In the genomic region with DNA sequence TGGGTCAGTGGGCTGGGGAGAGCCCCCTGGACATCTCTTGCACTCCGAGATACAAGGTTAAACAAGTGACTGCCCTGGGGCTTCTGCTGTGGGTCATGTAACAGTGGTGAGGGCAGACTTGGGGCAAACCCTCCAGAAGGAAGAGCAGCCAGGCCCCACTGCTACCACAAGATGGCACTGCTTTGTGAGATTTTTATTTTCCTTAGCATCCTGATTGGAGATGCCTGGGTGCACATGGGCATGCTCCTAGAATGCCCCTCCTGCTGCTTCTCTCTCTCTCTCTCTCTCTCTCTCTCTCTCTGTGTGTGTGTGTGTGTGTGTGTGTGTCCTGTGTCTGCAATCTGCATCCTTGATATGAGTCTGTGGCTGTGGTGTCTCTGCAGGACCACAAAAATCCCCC, we compare ENCODE assay signal across 9 mouse cellular contexts. TPM values are rescaled to one million over a fixed set of nuclear protein-coding genes. Genes with fewer than 3 reads are reported as not detected.
DNase-seq lines count a peak whose midpoint lies in the region; ATAC-seq and TF ChIP-seq lines count a peak whose summit lies in the region.
"Had no signal": no experiment of that assay in that cellular context is flagged by ENCODE, and none has a peak within 500 bp of the region (broad histone marks: within the 10 kb centered on the region; RNA-seq: fewer than 3 reads in every experiment).

No protein-coding gene starts in this region.

- no peaks in the 10 kb centered on the region for H3K36me3 ChIP-seq in heart, postnatal 0 days (replicated peaks; ENCODE audit: control insufficient read depth, insufficient read depth, low read length)
- H3K36me3 ChIP-seq in heart, embryonic 12.5 days, result no peaks in the 10 kb centered on the region
- H3K36me3 ChIP-seq in MEL (ENCODE audit: control insufficient read depth in 1 of 2, insufficient read depth in 2 of 2, low read length in 2 of 2), result no peaks in the 10 kb centered on the region
- no peaks in the 10 kb centered on the region for H3K36me3 ChIP-seq in forebrain, embryonic 11.5 days (ENCODE audit: control insufficient read depth, insufficient read depth, low read length)

- peak; percentile 31 for DNase-seq in heart, postnatal 0 days (ENCODE audit: low spot score)
- DNase-seq in MEL (ENCODE audit: low read depth, low spot score), result no peak
- DNase-seq in forebrain, embryonic 11.5 days (ENCODE audit: low spot score), result no peak
- peak; percentile 52 to 61 for DNase-seq in kidney, postnatal 4 days
- DNase-seq in neural tube, embryonic 10.5 days (ENCODE audit: extremely low spot score, low spot score), result peak; percentile 47
- no peak for DNase-seq in gastrocnemius, adult 18-20 months (ENCODE audit: low spot score)

- no peak for ATAC-seq in heart, postnatal 0 days (ENCODE audit: insufficient read depth, low read depth)
- ATAC-seq in heart, embryonic 12.5 days (ENCODE audit: insufficient number of reproducible peaks, low FRiP score), result no peak
- ATAC-seq in forebrain, embryonic 11.5 days (replicated peaks; ENCODE audit: low FRiP score), result peak; percentile 43; the same call in 1 of the 2 replicates
- ATAC-seq in activated CD4-positive, CD25-positive, alpha-beta regulatory T cell, adult 4 months, result no peak

- H3K27ac ChIP-seq in heart, postnatal 0 days (ENCODE audit: low read depth), result no peak overlapping the region
- H3K27ac ChIP-seq in heart, embryonic 12.5 days (ENCODE audit: poor library complexity, severe bottlenecking), result no peak overlapping the region
- H3K27ac ChIP-seq in MEL (ENCODE audit: control insufficient read depth, low read depth, low read length), result no peak overlapping the region
- H3K27ac ChIP-seq in forebrain, embryonic 11.5 days (ENCODE audit: low read depth, low read length), result no peak overlapping the region

- no peaks in the 10 kb centered on the region for H3K79me2 ChIP-seq in MEL (ENCODE audit: control insufficient read depth, insufficient read depth, low read length, poor library complexity)

- TF ChIP-seq CTCF in heart, postnatal 0 days (IDR thresholded peaks at IDR 0.05; ENCODE audit: low read depth), result peak; percentile 61
- peak in 1 of 3 experiments; percentile 37; a peak in 2 of 6 replicates for TF ChIP-seq CTCF in MEL (IDR thresholded peaks at IDR 0.05 in 2 of 3, conservative IDR thresholded peaks at IDR 0.05 in 1 of 3; ENCODE audit: control insufficient read depth in 1 of 3, insufficient read depth in 1 of 3, low read depth in 2 of 3, low read length in 3 of 3, poor library complexity in 1 of 3, severe bottlenecking in 1 of 3)

- no peak overlapping the region for H3K9ac ChIP-seq in heart, postnatal 0 days (replicated peaks; ENCODE audit: low read depth, low read length)
- H3K9ac ChIP-seq in heart, embryonic 12.5 days, result no peak overlapping the region
- no peak overlapping the region for H3K9ac ChIP-seq in MEL (ENCODE audit: control insufficient read depth, low read depth, low read length, poor library complexity, severe bottlenecking)
- no peak overlapping the region for H3K9ac ChIP-seq in forebrain, embryonic 11.5 days (ENCODE audit: low read length)

- H3K9me3 ChIP-seq in heart, postnatal 0 days (replicated peaks; ENCODE audit: control insufficient read depth, low read length), result no peaks in the 10 kb centered on the region
- no peaks in the 10 kb centered on the region for H3K9me3 ChIP-seq in heart, embryonic 12.5 days (replicated peaks)
- no peaks in the 10 kb centered on the region for H3K9me3 ChIP-seq in MEL (replicated peaks; ENCODE audit: insufficient read depth, low read length)
- no peaks in the 10 kb centered on the region for H3K9me3 ChIP-seq in forebrain, embryonic 11.5 days (ENCODE audit: control insufficient read depth, low read length)

- H3K4me1 ChIP-seq in heart, postnatal 0 days (ENCODE audit: control insufficient read depth, insufficient read depth), result no peaks in the 10 kb centered on the region
- H3K4me1 ChIP-seq in heart, embryonic 12.5 days (replicated peaks), result peaks cover 8% of the 10 kb centered on the region
- no peaks in the 10 kb centered on the region for H3K4me1 ChIP-seq in MEL (ENCODE audit: control insufficient read depth in 1 of 2, insufficient read depth in 2 of 2, low read length in 2 of 2)
- peaks cover 2% of the 10 kb centered on the region; the same call in 1 of the 2 replicates for H3K4me1 ChIP-seq in forebrain, embryonic 11.5 days (replicated peaks; ENCODE audit: control insufficient read depth, insufficient read depth, low read length)

- WGBS in heart, postnatal 0 days, result 42% methylated on average over 1 of the region's 1 CpGs
- 49% methylated on average over 1 of the region's 1 CpGs for WGBS in heart, embryonic 12.5 days
- 23% methylated on average over 1 of the region's 1 CpGs for WGBS in forebrain, embryonic 11.5 days

- TF ChIP-seq RAD21 in MEL (IDR thresholded peaks at IDR 0.05; ENCODE audit: low read depth, low read length), result no peak; the same call in 1 of the 2 replicates

- H3K4me2 ChIP-seq in heart, postnatal 0 days (ENCODE audit: low read depth, low read length), result no peak overlapping the region
- no peak overlapping the region for H3K4me2 ChIP-seq in heart, embryonic 12.5 days
- no peak overlapping the region for H3K4me2 ChIP-seq in forebrain, embryonic 11.5 days (ENCODE audit: low read depth, low read length, severe bottlenecking)

- TF ChIP-seq EP300 in heart, postnatal 0 days (IDR thresholded peaks at IDR 0.05; ENCODE audit: low read depth), result no peak
- TF ChIP-seq EP300 in MEL (IDR thresholded peaks at IDR 0.05; ENCODE audit: low read depth in 1 of 2, low read length in 2 of 2), result no peak

- no peak for TF ChIP-seq POLR2A in MEL (IDR thresholded peaks at IDR 0.05; ENCODE audit: control insufficient read depth in 1 of 2, insufficient read depth in 1 of 2, low read depth in 1 of 2, low read length in 2 of 2, poor library complexity in 1 of 2)

- H3K27me3 ChIP-seq in heart, postnatal 0 days (ENCODE audit: control insufficient read depth, insufficient read depth, low read length), result peaks cover 16% of the 10 kb centered on the region; the same call in 1 of the 2 replicates
- peaks cover 95% of the 10 kb centered on the region for H3K27me3 ChIP-seq in heart, embryonic 12.5 days (replicated peaks)
- no peaks in the 10 kb centered on the region for H3K27me3 ChIP-seq in MEL (ENCODE audit: control insufficient read depth in 1 of 2, insufficient read depth in 2 of 2, low read length in 2 of 2)
- no peaks in the 10 kb centered on the region; the same call in 1 of the 2 replicates for H3K27me3 ChIP-seq in forebrain, embryonic 11.5 days (ENCODE audit: control insufficient read depth, insufficient read depth, low read length)

- H3K4me3 ChIP-seq in heart, postnatal 0 days (ENCODE audit: low read depth, low read length), result no peak overlapping the region
- no peak overlapping the region for H3K4me3 ChIP-seq in heart, embryonic 12.5 days
- H3K4me3 ChIP-seq in MEL (ENCODE audit: control insufficient read depth in 1 of 2, insufficient read depth in 1 of 2, low read depth in 2 of 2, low read length in 2 of 2), result no peak overlapping the region
- no peak overlapping the region for H3K4me3 ChIP-seq in forebrain, embryonic 11.5 days (ENCODE audit: low read depth, low read length)

TF ChIP-seq in MEL, 35 proteins besides CTCF, POLR2A, EP300 and RAD21:
- TF ChIP-seq SMC3 (IDR thresholded peaks at IDR 0.05; ENCODE audit: low read depth, low read length) (peak; percentile 29), POLR2AphosphoS2 (IDR thresholded peaks at IDR 0.05; ENCODE audit: low read length) (no peak)

RNA-seq across cellular contexts. Expression of gene Fgf3, which starts 39.4 kb away (rescaled TPM):
- not detected in 2 replicates for total RNA-seq in heart, postnatal 0 days (2014; rRNA removed; ENCODE audit: low replicate concordance)
- polyA plus RNA-seq in heart, postnatal 0 days (2015; fragmentation: Nextera tagmentation; extraction: Ambion mirVana), result not detected in 2 replicates
- polyA plus RNA-seq in heart, embryonic 12.5 days (2016; fragmentation: Nextera tagmentation; extraction: Ambion mirVana), result 0.13 and 0.20 TPM in 2 replicates
- total RNA-seq in MEL (2012; rRNA removed), result not detected in 2 replicates
- not detected for polyA plus RNA-seq in MEL (2012; ENCODE audit: insufficient read depth in 1 of 2, insufficient read length in 2 of 2, low read depth in 1 of 2, low replicate concordance in 2 of 2, missing spikeins in 1 of 2)
- 1.9 and 2.8 TPM in 2 replicates for polyA plus RNA-seq in forebrain, embryonic 11.5 days (2014; fragmentation: Nextera tagmentation; extraction: Ambion mirVana)
- polyA plus RNA-seq in activated CD4-positive, CD25-positive, alpha-beta regulatory T cell, adult 4 months (2017; shearing (Covaris generic)), result not detected
- total RNA-seq in gastrocnemius, adult 18-20 months (2021), result not detected
- polyA plus RNA-seq: intestine, embryonic 14.5 days had no signal

RNA-seq across cellular contexts. Expression of gene Ano1, which starts 46.7 kb away (rescaled TPM):
- total RNA-seq in heart, postnatal 0 days (2014; rRNA removed; ENCODE audit: low replicate concordance), result 11.1 and 11.8 TPM in 2 replicates
- 4.4 and 4.5 TPM in 2 replicates for polyA plus RNA-seq in heart, postnatal 0 days (2015; fragmentation: Nextera tagmentation; extraction: Ambion mirVana)
- polyA plus RNA-seq in heart, embryonic 12.5 days (2016; fragmentation: Nextera tagmentation; extraction: Ambion mirVana), result 12.7 and 13.4 TPM in 2 replicates
- total RNA-seq in MEL (2012; rRNA removed), result 0.04 TPM in 1 of 2 replicates, not detected in the other
- not detected for polyA plus RNA-seq in MEL (2012; ENCODE audit: insufficient read depth in 1 of 2, insufficient read length in 2 of 2, low read depth in 1 of 2, low replicate concordance in 2 of 2, missing spikeins in 1 of 2)
- 22.9 and 25.6 TPM in 2 replicates for polyA plus RNA-seq in forebrain, embryonic 11.5 days (2014; fragmentation: Nextera tagmentation; extraction: Ambion mirVana)
- polyA plus RNA-seq in activated CD4-positive, CD25-positive, alpha-beta regulatory T cell, adult 4 months (2017; shearing (Covaris generic)), result under 1 TPM in 1 of 2 experiments, not detected in 1; 0.16 TPM
- total RNA-seq in gastrocnemius, adult 18-20 months (2021), result 1 to 10 TPM; 2.3 to 3.4 TPM

RNA-seq across cellular contexts. Expression of gene Fgf4, which starts 48.7 kb away (rescaled TPM):
- not detected in 2 replicates for total RNA-seq in heart, postnatal 0 days (2014; rRNA removed; ENCODE audit: low replicate concordance)
- polyA plus RNA-seq in heart, postnatal 0 days (2015; fragmentation: Nextera tagmentation; extraction: Ambion mirVana), result not detected in 2 replicates
- polyA plus RNA-seq in heart, embryonic 12.5 days (2016; fragmentation: Nextera tagmentation; extraction: Ambion mirVana), result not detected in 2 replicates
- total RNA-seq in MEL (2012; rRNA removed), result not detected in 2 replicates
- not detected for polyA plus RNA-seq in MEL (2012; ENCODE audit: insufficient read depth in 1 of 2, insufficient read length in 2 of 2, low read depth in 1 of 2, low replicate concordance in 2 of 2, missing spikeins in 1 of 2)
- not detected in 2 replicates for polyA plus RNA-seq in forebrain, embryonic 11.5 days (2014; fragmentation: Nextera tagmentation; extraction: Ambion mirVana)
- not detected for polyA plus RNA-seq in activated CD4-positive, CD25-positive, alpha-beta regulatory T cell, adult 4 months (2017; shearing (Covaris generic))
- total RNA-seq in gastrocnemius, adult 18-20 months (2021), result not detected
- polyA plus RNA-seq: intestine, embryonic 14.5 days had no signal

Comparison
In these comparisons a context has a peak if more than half of its experiments do, and no peak if none do; other contexts are left out.
1. DNase-seq: peak in heart, postnatal 0 days (single experiment), kidney, postnatal 4 days (2 of 2) and neural tube, embryonic 10.5 days (single experiment); none in MEL (single experiment), forebrain, embryonic 11.5 days (single experiment) and gastrocnemius, adult 18-20 months (single experiment).